Mouse (Mus musculus) activated CD4-positive, CD25-positive, alpha-beta regulatory T cell, adult 4 months (primary cell): ENCODE measurements around the gene Fbll1. TPM values are rescaled to one million over a fixed set of nuclear protein-coding genes. Genes with fewer than 3 reads are reported as not detected.

Experiments used
- ATAC-seq: one replicate; pipeline ENCODE4 v1.8.0; 2017
- polyA plus RNA-seq, 2 experiments: library from polyadenylated mRNA; unstranded; fragments of 100-300 nt; shearing (Covaris generic); gene quantifications; one replicate each; pipeline ENCODE4 v1.2.1; 2017

Fbll1 gene
- polyA plus RNA-seq, 2 experiments from 2014 or later, result not detected

- ATAC-seq, result no peak
Observed at GRCm38 (mm10) chr11:35783038-35783437, 15.6 kb downstream of the Fbll1 start.

- ATAC-seq, result no peak
Observed at GRCm38 (mm10) chr11:35782444-35782843, 16.2 kb downstream of the Fbll1 start.

- no peak for ATAC-seq
Observed at GRCm38 (mm10) chr11:35780336-35780735, 18.3 kb downstream of the Fbll1 start.

GRCm38 (mm10) chr11:35776452-35776851 lies 22.2 kb downstream of the Fbll1 start:
- no peak for ATAC-seq

GRCm38 (mm10) chr11:35775606-35776005 lies 23.1 kb downstream of the Fbll1 start:
- no peak for ATAC-seq

- ATAC-seq, result no peak
Observed at GRCm38 (mm10) chr11:35770741-35771504, 27.8 kb downstream of the Fbll1 start.

GRCm38 (mm10) chr11:35769746-35770437 lies 28.8 kb downstream of the Fbll1 start:
- ATAC-seq, result peak; percentile 24

- peak; percentile 99 for ATAC-seq
Observed at GRCm38 (mm10) chr11:35769188-35769745, 29.4 kb downstream of the Fbll1 start, which contains the start of gene Pank3. Gene Pank3 (plus strand): TSS chr11:35769484.

- no peak for ATAC-seq
Observed at GRCm38 (mm10) chr11:35766845-35767244, 31.8 kb downstream of the Fbll1 start.

- no peak for ATAC-seq
Observed at GRCm38 (mm10) chr11:35760627-35761003, 38.1 kb downstream of the Fbll1 start.

- no peak for ATAC-seq
Observed at GRCm38 (mm10) chr11:35760001-35760626, 38.6 kb downstream of the Fbll1 start.

GRCm38 (mm10) chr11:35756411-35757303 lies 42.0 kb downstream of the Fbll1 start:
- no peak for ATAC-seq

- ATAC-seq, result no peak
Observed at GRCm38 (mm10) chr11:35755546-35755945, 43.1 kb downstream of the Fbll1 start.

GRCm38 (mm10) chr11:35754906-35755418 lies 43.7 kb downstream of the Fbll1 start:
- no peak for ATAC-seq

GRCm38 (mm10) chr11:35750578-35750977 lies 48.1 kb downstream of the Fbll1 start:
- ATAC-seq, result no peak

Other genes starting within 250 kb of the Fbll1 start
- 1 to 10 TPM; 7.7 to 8.5 TPM for gene Pank3, start 29.4 kb downstream of the Fbll1 start, polyA plus RNA-seq
- 10 to 100 TPM; 69.3 to 75.2 TPM for gene Rars, start 35.6 kb upstream of the Fbll1 start, polyA plus RNA-seq
- not detected for gene Wwc1, start 181.6 kb upstream of the Fbll1 start, polyA plus RNA-seq